Mouse (Mus musculus): ENCODE measurements around the gene Ntan1. TPM values are rescaled to one million over a fixed set of nuclear protein-coding genes. Genes with fewer than 3 reads are reported as not detected.
"Not testable (repeated sequence)": the region's sequence is repeated elsewhere in the genome, so short reads cannot be mapped to it uniquely, and the experiment has no call there.

Gene Ntan1
- polyA plus RNA-seq (2014; fragmentation: Nextera tagmentation; extraction: Ambion mirVana), result 193 and 199 TPM in 2 replicates

DNA sequence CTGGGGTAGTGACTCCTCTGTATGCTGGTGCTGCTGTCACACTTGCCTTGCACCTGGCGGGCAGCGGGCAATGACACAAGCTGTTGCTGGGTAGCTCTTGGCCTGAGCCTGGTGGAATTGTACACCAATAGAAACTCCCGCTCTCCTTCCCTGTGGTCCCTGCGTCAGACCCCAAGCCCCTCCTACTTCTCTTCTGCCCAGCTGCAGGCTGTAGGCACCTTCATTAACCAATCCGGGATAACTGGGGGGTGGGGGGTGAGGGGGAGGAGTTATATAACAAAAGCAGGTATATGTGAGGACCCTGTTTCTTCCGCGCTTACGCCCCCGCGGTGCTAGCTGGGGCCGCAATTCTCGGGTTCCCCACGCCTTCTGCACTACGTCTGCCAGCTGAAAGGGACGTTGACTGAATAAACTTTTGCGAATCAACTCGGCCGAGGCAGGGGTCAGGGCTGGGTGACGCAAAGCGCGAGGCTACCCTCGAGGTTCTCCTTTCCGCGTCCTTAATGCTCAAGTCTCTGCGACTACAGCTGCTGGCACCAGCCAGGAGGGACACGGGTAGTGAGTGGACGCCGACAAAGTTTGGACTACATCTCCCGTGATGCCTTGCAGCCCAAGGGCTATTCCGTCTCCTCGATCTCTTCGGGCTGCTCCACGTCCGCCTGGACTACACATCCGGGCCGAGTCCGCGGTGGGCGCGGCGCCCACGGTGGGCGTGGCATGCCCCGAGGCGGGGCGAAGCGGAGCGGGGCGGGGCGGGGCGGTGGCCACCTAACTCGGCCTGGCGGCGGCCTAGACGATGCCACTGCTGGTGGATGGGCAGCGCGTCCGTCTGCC lies at the start of gene Ntan1:
Gene Ntan1, plus strand, starts transcription at position 286 of the 834 bp plus-strand sequence.
- under 1% methylated on average over 50 of the region's 58 CpGs for WGBS
- H3K4me2 ChIP-seq (replicated peaks), result peak within 1 kb of the TSS; percentile 60
- H3K9ac ChIP-seq, result peak within 1 kb of the TSS; percentile 84
- H3K4me1 ChIP-seq (replicated peaks; ENCODE audit: control insufficient read depth, insufficient read depth, low read length), result peaks cover 10% of the 10 kb centered on the region
- peak within 1 kb of the TSS; percentile 76 for H3K4me3 ChIP-seq (replicated peaks; ENCODE audit: low read length)
- H3K27ac ChIP-seq, result peak within 1 kb of the TSS; percentile 96
- peak; percentile 95 for ATAC-seq (ENCODE audit: low FRiP score)
- no peaks in the 10 kb centered on the region for H3K27me3 ChIP-seq (ENCODE audit: control insufficient read depth, insufficient read depth, low read length)
- peak; percentile 93 for DNase-seq (ENCODE audit: low spot score)
- H3K36me3 ChIP-seq (replicated peaks; ENCODE audit: control insufficient read depth, insufficient read depth), result peaks cover 24% of the 10 kb centered on the region
- H3K9me3 ChIP-seq (ENCODE audit: control insufficient read depth, low read length), result no peaks in the 10 kb centered on the region

DNA sequence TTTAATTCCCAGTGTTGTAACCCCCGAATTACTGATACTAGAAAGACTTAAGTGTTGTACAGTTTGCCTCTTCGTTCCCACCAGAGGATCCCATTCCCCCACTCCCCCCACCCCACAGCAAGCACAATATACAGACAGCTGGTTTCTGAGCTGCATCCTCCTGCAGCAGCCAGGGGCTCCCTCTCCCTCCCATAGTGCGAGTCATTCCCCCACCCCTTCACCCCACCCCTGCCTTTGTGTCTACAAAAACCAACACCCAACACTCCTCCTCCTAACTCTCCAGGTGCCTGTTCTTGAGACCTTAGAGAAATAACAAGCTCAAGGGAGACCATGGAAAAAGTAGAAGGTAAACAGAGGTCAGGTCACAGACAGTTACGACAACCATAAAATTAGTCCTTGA lies 47.0 kb upstream of the Ntan1 start:
- not testable (repeated sequence) for DNase-seq (ENCODE audit: low spot score); H3K4me2 ChIP-seq (replicated peaks); H3K4me1 ChIP-seq (replicated peaks; ENCODE audit: control insufficient read depth, insufficient read depth, low read length); H3K4me3 ChIP-seq (replicated peaks; ENCODE audit: low read length); H3K9me3 ChIP-seq (ENCODE audit: control insufficient read depth, low read length); H3K27ac ChIP-seq; H3K9ac ChIP-seq; H3K27me3 ChIP-seq (ENCODE audit: control insufficient read depth, insufficient read depth, low read length); H3K36me3 ChIP-seq (replicated peaks; ENCODE audit: control insufficient read depth, insufficient read depth); ATAC-seq (ENCODE audit: low FRiP score)
- 78% methylated on average over 4 of the region's 4 CpGs for whole genome bisulfite sequencing

DNA sequence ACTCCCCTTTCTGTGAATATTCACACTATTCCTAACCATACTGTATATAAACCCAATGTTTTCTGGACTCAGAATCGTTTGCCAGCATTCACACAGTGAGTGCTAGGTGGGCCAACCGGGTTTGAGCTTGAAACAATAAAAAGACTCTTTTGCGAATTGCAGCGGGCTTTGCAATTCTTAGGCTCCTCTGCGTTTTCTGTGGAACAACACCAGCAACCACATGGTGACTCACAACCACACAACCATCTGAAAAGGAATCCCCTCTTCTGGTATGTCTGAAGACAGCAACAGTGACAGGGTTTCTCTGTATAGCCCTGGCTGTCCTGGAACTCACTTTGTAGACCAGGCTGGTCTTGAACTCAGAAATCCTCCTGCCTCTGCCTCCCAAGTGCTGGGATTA lies 46.6 kb upstream of the Ntan1 start:
- not testable (repeated sequence) for H3K4me2 ChIP-seq (replicated peaks); H3K36me3 ChIP-seq (replicated peaks; ENCODE audit: control insufficient read depth, insufficient read depth); H3K9ac ChIP-seq; H3K9me3 ChIP-seq (ENCODE audit: control insufficient read depth, low read length); H3K4me3 ChIP-seq (replicated peaks; ENCODE audit: low read length); H3K27ac ChIP-seq; H3K27me3 ChIP-seq (ENCODE audit: control insufficient read depth, insufficient read depth, low read length); ATAC-seq (ENCODE audit: low FRiP score); DNase-seq (ENCODE audit: low spot score); H3K4me1 ChIP-seq (replicated peaks; ENCODE audit: control insufficient read depth, insufficient read depth, low read length)
- WGBS, result 88% methylated on average over 5 of the region's 5 CpGs

DNA sequence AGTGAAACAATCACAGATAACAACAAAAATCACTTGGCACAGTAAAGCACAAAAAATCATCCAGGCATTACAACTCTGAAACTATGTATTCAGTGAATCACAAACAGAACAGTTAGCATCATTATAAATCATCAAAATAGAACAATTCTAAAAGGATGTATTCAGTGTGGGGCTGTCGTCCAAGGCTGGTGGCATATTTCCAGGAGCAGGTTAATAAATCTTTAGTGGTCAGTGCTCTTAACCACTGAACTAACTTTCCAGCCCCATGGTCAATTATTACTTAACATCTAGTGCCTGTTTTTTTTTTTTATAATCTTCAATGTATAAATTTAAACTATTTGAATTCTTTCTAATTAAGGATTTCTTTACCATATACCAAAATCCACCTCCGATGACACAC lies 44.6 kb upstream of the Ntan1 start:
- not testable (repeated sequence) for ATAC-seq (ENCODE audit: low FRiP score); H3K9ac ChIP-seq; DNase-seq (ENCODE audit: low spot score); H3K4me1 ChIP-seq (replicated peaks; ENCODE audit: control insufficient read depth, insufficient read depth, low read length); H3K36me3 ChIP-seq (replicated peaks; ENCODE audit: control insufficient read depth, insufficient read depth); H3K9me3 ChIP-seq (ENCODE audit: control insufficient read depth, low read length); H3K27ac ChIP-seq; H3K4me3 ChIP-seq (replicated peaks; ENCODE audit: low read length); H3K4me2 ChIP-seq (replicated peaks); H3K27me3 ChIP-seq (ENCODE audit: control insufficient read depth, insufficient read depth, low read length)
- 89% methylated on average over 2 of the region's 2 CpGs for WGBS

DNA sequence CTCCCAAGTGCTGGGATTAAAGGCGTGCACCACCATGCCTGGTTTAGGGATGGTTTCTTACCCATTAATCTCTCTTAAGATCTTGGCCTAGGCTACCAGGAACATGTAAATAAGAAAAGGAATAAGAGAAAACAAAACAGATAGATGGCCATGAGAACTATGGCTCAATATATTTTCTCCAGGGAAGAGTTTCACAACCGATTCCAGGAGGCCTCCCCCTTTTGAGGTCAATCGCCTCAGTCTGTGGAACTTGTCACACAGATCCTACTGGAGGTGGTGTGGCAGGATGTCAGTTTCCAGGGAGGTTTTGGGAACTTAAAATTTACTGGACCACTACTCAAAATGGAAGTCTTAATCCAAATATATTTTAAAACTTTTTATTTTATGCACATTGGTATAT lies 44.0 kb upstream of the Ntan1 start:
- H3K4me2 ChIP-seq (replicated peaks); H3K9ac ChIP-seq; H3K9me3 ChIP-seq (ENCODE audit: control insufficient read depth, low read length); H3K4me3 ChIP-seq (replicated peaks; ENCODE audit: low read length); H3K27me3 ChIP-seq (ENCODE audit: control insufficient read depth, insufficient read depth, low read length); DNase-seq (ENCODE audit: low spot score); H3K36me3 ChIP-seq (replicated peaks; ENCODE audit: control insufficient read depth, insufficient read depth); H3K4me1 ChIP-seq (replicated peaks; ENCODE audit: control insufficient read depth, insufficient read depth, low read length); ATAC-seq (ENCODE audit: low FRiP score); H3K27ac ChIP-seq: not testable (repeated sequence)
- 90% methylated on average over 3 of the region's 3 CpGs for WGBS

DNA sequence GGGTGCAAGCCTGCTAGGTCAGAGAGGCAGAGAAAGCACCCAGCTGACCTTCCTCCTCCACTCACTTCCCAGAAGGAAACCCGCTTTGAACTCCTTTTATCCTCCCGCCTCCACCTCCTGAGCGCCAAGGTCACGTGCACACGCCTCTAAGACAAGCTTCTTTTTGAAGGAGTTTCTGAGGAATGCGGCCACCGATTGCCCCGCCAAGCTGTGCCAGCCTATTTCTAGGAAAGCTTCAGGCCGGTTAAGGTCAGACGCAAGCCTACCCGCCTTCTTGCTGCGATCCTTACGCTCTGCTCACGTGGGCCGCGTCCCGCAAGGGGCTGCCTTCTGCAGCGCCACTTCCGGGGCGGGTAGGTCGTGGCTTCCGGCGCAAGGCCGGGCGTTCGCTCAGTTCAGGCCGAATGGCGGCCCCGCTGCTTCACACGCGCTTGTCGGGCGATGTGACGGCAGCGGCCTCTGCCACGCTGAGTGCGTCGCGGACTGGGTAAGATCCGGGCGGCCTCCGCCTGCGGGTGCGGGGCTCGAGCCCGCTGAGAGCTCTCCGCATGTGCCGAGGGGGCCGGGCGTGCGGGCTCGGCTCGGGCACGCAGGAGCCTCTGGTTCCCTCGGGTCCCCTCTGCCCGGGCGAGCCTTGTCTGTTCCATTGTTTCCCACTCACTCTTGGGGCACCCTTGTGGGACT lies 38.1 kb upstream of the Ntan1 start, which contains the start of gene Rrn3:
Gene Rrn3, plus strand, starts transcription at position 356 of the 684 bp plus-strand sequence.
- Histone ChIP-seq H3K4me3 (replicated peaks; ENCODE audit: low read length) (peak within 1 kb of the TSS; percentile 94), H3K4me1 (replicated peaks; ENCODE audit: control insufficient read depth, insufficient read depth, low read length) (peaks cover 18% of the 10 kb centered on the region), H3K36me3 (replicated peaks; ENCODE audit: control insufficient read depth, insufficient read depth) (peaks cover 21% of the 10 kb centered on the region), H3K4me2 (replicated peaks) (peak within 1 kb of the TSS; percentile 89), H3K27ac (peak within 1 kb of the TSS; percentile 82), H3K27me3 (ENCODE audit: control insufficient read depth, insufficient read depth, low read length) (no peaks in the 10 kb centered on the region), H3K9me3 (ENCODE audit: control insufficient read depth, low read length) (no peaks in the 10 kb centered on the region), H3K9ac (peak within 1 kb of the TSS; percentile 96)
- ATAC-seq (ENCODE audit: low FRiP score), result peak; percentile 99
- peak; percentile 87 for DNase-seq (ENCODE audit: low spot score)
- WGBS, result under 1% methylated on average over 57 of the region's 57 CpGs

DNA sequence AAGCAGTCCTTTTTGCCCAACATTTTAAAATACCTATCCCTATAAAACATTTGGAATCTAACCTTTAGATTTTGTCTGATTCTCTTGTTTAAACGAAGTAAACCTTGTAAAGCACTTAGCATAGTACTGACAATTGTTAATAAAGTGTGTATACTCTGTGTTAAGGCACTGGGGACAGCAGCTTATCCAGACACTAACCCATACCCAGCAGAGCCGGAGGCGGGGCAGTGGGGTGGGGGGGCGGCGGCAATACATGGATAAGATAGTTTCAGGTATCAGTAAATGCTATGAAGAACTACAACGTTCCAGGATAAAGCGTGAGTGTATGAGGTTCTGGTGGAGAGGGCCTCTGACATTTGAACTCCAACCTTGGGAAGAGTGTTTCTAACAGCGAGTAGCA lies 37.4 kb upstream of the Ntan1 start:
- ATAC-seq (ENCODE audit: low FRiP score) (no peak), DNase-seq (ENCODE audit: low spot score) (no peak)
- H3K9me3 ChIP-seq (ENCODE audit: control insufficient read depth, low read length), result no peaks in the 10 kb centered on the region
- peak overlapping the region; percentile 89 for H3K4me2 ChIP-seq (replicated peaks)
- H3K4me1 ChIP-seq (replicated peaks; ENCODE audit: control insufficient read depth, insufficient read depth, low read length), result peaks cover 18% of the 10 kb centered on the region
- H3K9ac ChIP-seq, result peak overlapping the region; percentile 96
- no peaks in the 10 kb centered on the region for H3K27me3 ChIP-seq (ENCODE audit: control insufficient read depth, insufficient read depth, low read length)
- peaks cover 28% of the 10 kb centered on the region for H3K36me3 ChIP-seq (replicated peaks; ENCODE audit: control insufficient read depth, insufficient read depth)
- WGBS, result 42% methylated on average over 8 of the region's 8 CpGs
- H3K27ac ChIP-seq, result no peak overlapping the region
- peak overlapping the region; percentile 94 for H3K4me3 ChIP-seq (replicated peaks; ENCODE audit: low read length)

DNA sequence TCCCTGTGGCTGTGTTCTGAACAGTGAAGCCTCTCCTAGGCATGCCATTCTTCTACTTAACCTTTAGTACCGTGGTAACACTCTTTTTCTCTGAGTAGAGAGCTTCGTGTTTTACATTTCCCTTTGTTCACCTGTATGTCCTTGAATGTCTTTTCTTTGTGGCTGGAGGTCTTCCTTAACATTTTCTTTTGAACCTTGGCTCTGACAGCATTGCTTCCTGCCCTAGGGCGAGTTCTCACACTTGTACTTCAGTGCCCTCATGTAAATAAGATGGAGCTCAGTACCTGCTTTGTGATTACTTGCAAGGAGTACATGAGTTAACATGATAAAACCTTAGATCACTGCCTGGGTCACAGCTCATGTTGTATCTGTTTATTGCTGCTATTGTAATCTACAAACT lies 32.7 kb upstream of the Ntan1 start:
- no peaks in the 10 kb centered on the region for H3K9me3 ChIP-seq (ENCODE audit: control insufficient read depth, low read length)
- 87% methylated on average over 3 of the region's 3 CpGs for WGBS
- ATAC-seq (ENCODE audit: low FRiP score), result no peak
- H3K4me2 ChIP-seq (replicated peaks), result no peak overlapping the region
- no peak overlapping the region for H3K9ac ChIP-seq
- no peak overlapping the region for H3K4me3 ChIP-seq (replicated peaks; ENCODE audit: low read length)
- peaks cover 11% of the 10 kb centered on the region for H3K4me1 ChIP-seq (replicated peaks; ENCODE audit: control insufficient read depth, insufficient read depth, low read length)
- H3K36me3 ChIP-seq (replicated peaks; ENCODE audit: control insufficient read depth, insufficient read depth), result peaks cover 72% of the 10 kb centered on the region
- no peak for DNase-seq (ENCODE audit: low spot score)
- no peaks in the 10 kb centered on the region for H3K27me3 ChIP-seq (ENCODE audit: control insufficient read depth, insufficient read depth, low read length)
- no peak overlapping the region for H3K27ac ChIP-seq

DNA sequence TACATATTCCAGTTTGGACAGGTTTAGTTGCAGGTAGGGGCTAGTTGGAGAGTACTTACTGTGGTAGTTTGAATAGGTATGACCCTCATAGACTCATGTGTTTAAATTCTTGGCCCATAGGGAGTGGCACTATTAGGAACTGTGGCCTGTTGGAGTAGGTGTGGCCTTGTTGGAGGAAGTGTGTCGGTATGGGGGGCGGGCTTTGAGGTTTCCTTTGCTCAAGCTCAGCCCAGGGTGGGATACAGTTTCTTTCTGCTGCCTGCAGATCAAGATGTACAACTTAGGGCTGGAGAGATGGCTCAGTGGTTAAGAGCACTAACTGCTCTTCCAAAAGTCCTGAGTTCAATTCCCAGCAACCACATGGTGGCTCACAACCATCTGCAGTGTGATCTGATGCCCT lies 25.2 kb upstream of the Ntan1 start:
- not testable (repeated sequence) for H3K27me3 ChIP-seq (ENCODE audit: control insufficient read depth, insufficient read depth, low read length); H3K9me3 ChIP-seq (ENCODE audit: control insufficient read depth, low read length); H3K4me2 ChIP-seq (replicated peaks); H3K27ac ChIP-seq; ATAC-seq (ENCODE audit: low FRiP score); H3K4me1 ChIP-seq (replicated peaks; ENCODE audit: control insufficient read depth, insufficient read depth, low read length); H3K9ac ChIP-seq; DNase-seq (ENCODE audit: low spot score); H3K4me3 ChIP-seq (replicated peaks; ENCODE audit: low read length)
- WGBS, result 92% methylated on average over 2 of the region's 2 CpGs
- peaks cover 96% of the 10 kb centered on the region for H3K36me3 ChIP-seq (replicated peaks; ENCODE audit: control insufficient read depth, insufficient read depth)

Data from hindbrain, embryonic 14.5 days (tissue).